Mouse (Mus musculus): ENCODE results near the gene Fam151b.

GRCm38 (mm10) chr13:92469381-92469780 lies 14.4 kb downstream of the Fam151b start:
- TF ChIP-seq CTCF (IDR thresholded peaks at IDR 0.05; ENCODE audit: low read depth, low read length) (no peak), GATA1 (IDR thresholded peaks at IDR 0.05; ENCODE audit: borderline replicate concordance, low read length) (no peak), POLR2AphosphoS5 (IDR thresholded peaks at IDR 0.05; ENCODE audit: insufficient replicate concordance, low read depth, low read length) (no peak), TAL1 (conservative IDR thresholded peaks at IDR 0.05; ENCODE audit: low read depth, low read length) (no peak)

All from G1E (cell line).